Mouse (Mus musculus) ES-E14 (cell line): ENCODE measurements around the gene Hes3. TPM values are rescaled to one million over a fixed set of nuclear protein-coding genes. Genes with fewer than 3 reads are reported as not detected.

Source experiments
- DNase-seq: peaks from one replicate; pipeline ENCODE4 v3.0.0-alpha.2; 2013; ENCODE audit warnings: low read depth, low spot score
- H3K27ac ChIP-seq: 2 replicates; pipeline ENCODE4 v1.5.1; 2012; ENCODE audit warnings: low read depth, mild to moderate bottlenecking, low read length, moderate library complexity, mixed read lengths; ENCODE audit not compliant: poor library complexity, insufficient read depth, severe bottlenecking
- H3K36me3 ChIP-seq: 2 replicates; pipeline ENCODE4 v1.6.1; 2012; ENCODE audit warnings: mild to moderate bottlenecking, low read length, moderate library complexity, mixed read lengths; ENCODE audit not compliant: control insufficient read depth, poor library complexity, insufficient read depth, severe bottlenecking
- H3K4me1 ChIP-seq, 2 experiments: fragments of 150-350 bp in 1 of 2; sonication (generic) in 1 of 2; 2 replicates each; pipeline ENCODE4 v1.6.1; 2012; ENCODE audit warnings: low read length in 2 of 2, mild to moderate bottlenecking in 1 of 2, mixed read lengths in 1 of 2; ENCODE audit not compliant: control insufficient read depth in 2 of 2, insufficient read depth in 2 of 2, poor library complexity in 1 of 2
- H3K4me3 ChIP-seq, 2 experiments: fragments of 150-350 bp in 1 of 2; sonication (generic) in 1 of 2; 2 replicates each; pipeline ENCODE4 v1.5.1; 2012; ENCODE audit warnings: low read length in 2 of 2, low read depth in 1 of 2, mild to moderate bottlenecking in 1 of 2, mixed read lengths in 1 of 2; ENCODE audit not compliant: insufficient read depth in 1 of 2, poor library complexity in 1 of 2, severe bottlenecking in 1 of 2
- H3K9ac ChIP-seq: 2 replicates; pipeline ENCODE4 v1.6.1; 2012; ENCODE audit warnings: low read depth, mild to moderate bottlenecking, low read length, mixed read lengths; ENCODE audit not compliant: poor library complexity, insufficient read depth, severe bottlenecking
- H3K9me3 ChIP-seq: fragments of 150-350 bp; sonication (generic); 2 replicates; pipeline ENCODE4 v1.6.1; 2012; ENCODE audit warnings: low read depth, mild to moderate bottlenecking, low read length; ENCODE audit not compliant: control insufficient read depth, insufficient read depth
- CHD2 ChIP-seq: IDR thresholded peaks from 2 replicates; pipeline ENCODE4 v1.6.1; 2014; ENCODE audit warnings: mild to moderate bottlenecking, low read depth, low read length, inconsistent platforms
- HCFC1 ChIP-seq: IDR thresholded peaks from 2 replicates; pipeline ENCODE4 v1.6.1; 2012; ENCODE audit warnings: low read length, inconsistent platforms, borderline replicate concordance; ENCODE audit not compliant: insufficient read depth
- MAFK ChIP-seq: IDR thresholded peaks from 2 replicates; pipeline ENCODE4 v1.6.1; 2014; ENCODE audit warnings: mild to moderate bottlenecking, low read depth, low read length, inconsistent platforms; ENCODE audit not compliant: insufficient read depth
- ZC3H11A ChIP-seq: IDR thresholded peaks from 2 replicates; pipeline ENCODE4 v1.6.1; 2012; ENCODE audit warnings: low read depth, mild to moderate bottlenecking, inconsistent platforms, low read length, borderline replicate concordance
- ZNF384 ChIP-seq: IDR thresholded peaks from 2 replicates; pipeline ENCODE4 v1.6.1; 2012; ENCODE audit warnings: low read depth, low read length, inconsistent platforms
- in situ Hi-C, 2 experiments: fragments of 600-800 bp; cut with MboI; formaldehyde crosslinking; loops; one replicate each; pipeline ENCODE4 v1.15.1; 2025; ENCODE audit warnings: low sequenced_read_pairs in 2 of 2, inconsistent platforms in 1 of 2; ENCODE audit not compliant: unreplicated experiment in 2 of 2
- total RNA-seq: library from RNA; depleted of rRNA; stranded (reverse); fragments of 300-350 nt; gene quantifications from 2 replicates; pipeline ENCODE4 v1.2.3, GENCODE M21; 2012; rRNA removed

Hes3 gene
- total RNA-seq = 0.58 and 1.1 TPM in 2 replicates

DNA sequence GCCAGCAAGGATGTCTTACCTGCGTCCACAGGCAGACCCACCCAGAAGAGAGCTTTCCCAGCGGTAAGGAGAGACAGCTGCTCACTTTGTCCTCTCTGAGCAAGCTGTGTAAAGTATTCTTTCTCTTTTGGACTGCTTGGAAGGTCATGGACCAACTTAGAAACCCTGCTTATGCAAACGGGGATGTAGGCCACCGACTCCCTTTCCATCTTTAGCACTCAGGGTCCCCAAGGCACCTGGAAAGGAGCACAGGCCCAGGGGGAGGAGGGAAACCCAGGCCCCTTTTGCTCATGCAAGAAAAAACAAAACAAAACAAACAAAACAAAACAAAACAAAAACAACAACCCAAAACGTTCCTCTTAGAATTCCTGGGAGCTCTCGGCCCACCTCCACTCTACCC is at the start of gene Hes3:
Gene Hes3, minus strand, starts transcription at position 101 of the 400 bp plus-strand sequence.
- Histone ChIP-seq H3K27ac (peak within 1 kb of the TSS; percentile 20; the same call in 1 of the 2 replicates), H3K9me3 (no peaks in the 10 kb centered on the region), H3K36me3 (no peaks in the 10 kb centered on the region), H3K9ac (no peak within 1 kb of the TSS), H3K4me3 (peak within 1 kb of the TSS; percentile 18 to 38; a peak in 2 of 4 replicates), H3K4me1 (peaks cover 5 to 45% of the 10 kb centered on the region in 2 experiments; a peak in 3 of 4 replicates)
- DNase-seq = no peak
- TF ChIP-seq HCFC1 (no peak), MAFK (no peak), ZC3H11A (no peak)
- in situ Hi-C loops = no loop called here

GRCm38 (mm10) chr4:152340584-152341284 is 49.3 kb upstream of the Hes3 start:
- Histone ChIP-seq H3K9ac (peak overlapping the region; percentile 22; the same call in 1 of the 2 replicates), H3K36me3 (no peaks in the 10 kb centered on the region), H3K4me3 (peak overlapping the region in 1 of 2 experiments; percentile 40; a peak in 1 of 4 replicates), H3K27ac (no peak overlapping the region), H3K9me3 (no peaks in the 10 kb centered on the region), H3K4me1 (peaks cover 7 to 42% of the 10 kb centered on the region in 2 experiments; a peak in 3 of 4 replicates)
- DNase-seq = peak; percentile 69
- TF ChIP-seq ZC3H11A = no peak
- TF ChIP-seq HCFC1 = no peak
- TF ChIP-seq CHD2 = no peak
- TF ChIP-seq ZNF384 = no peak
- TF ChIP-seq MAFK = no peak
- in situ Hi-C loops = no loop called here

GRCm38 (mm10) chr4:152339293-152339790 is 47.9 kb upstream of the Hes3 start:
- peak overlapping the region; percentile 57 for H3K9ac ChIP-seq
- no peak for DNase-seq
- no peak overlapping the region for H3K27ac ChIP-seq
- peaks cover 3% of the 10 kb centered on the region for H3K36me3 ChIP-seq
- H3K4me1 ChIP-seq = peaks cover 5 to 30% of the 10 kb centered on the region in 2 experiments; a peak in 2 of 4 replicates
- in situ Hi-C loops = loop anchor here in 1 of 2 experiments (10.0 kb wide), 1 partner anchor 95 kb away; no protein-coding TSS in a partner anchor
- TF ChIP-seq ZC3H11A = no peak
- no peak for TF ChIP-seq CHD2
- no peak for TF ChIP-seq ZNF384
- no peak for TF ChIP-seq MAFK
- TF ChIP-seq HCFC1 = no peak
- no peaks in the 10 kb centered on the region for H3K9me3 ChIP-seq
- peak overlapping the region; percentile 58 to 76 for H3K4me3 ChIP-seq

GRCm38 (mm10) chr4:152338419-152339292 is 47.2 kb upstream of the Hes3 start, which contains the start of gene Chd5:
Gene Chd5 (plus strand): TSS chr4:152338651.
- peaks cover 3 to 26% of the 10 kb centered on the region in 2 experiments; a peak in 2 of 4 replicates for H3K4me1 ChIP-seq
- no peak for DNase-seq
- no peaks in the 10 kb centered on the region for H3K9me3 ChIP-seq
- TF ChIP-seq ZNF384 = no peak
- TF ChIP-seq MAFK = no peak
- no peak for TF ChIP-seq CHD2
- no peak for TF ChIP-seq HCFC1
- no peak for TF ChIP-seq ZC3H11A
- H3K27ac ChIP-seq = no peak within 1 kb of the TSS
- H3K4me3 ChIP-seq = peak within 1 kb of the TSS; percentile 58 to 76
- in situ Hi-C loops = loop anchor here in 1 of 2 experiments (10.0 kb wide), 1 partner anchor 96 kb away; no protein-coding TSS in a partner anchor
- peaks cover 8% of the 10 kb centered on the region for H3K36me3 ChIP-seq
- H3K9ac ChIP-seq = peak within 1 kb of the TSS; percentile 57
